Mouse (Mus musculus) urinary bladder, adult 18-20 months (tissue): ENCODE measurements at regions not wholly inside any gene's neighbourhood (a gene's known extent, or its start where the extent isn't known, plus 50 kb on each side); places are given as distances from the start of the nearest gene placed in this dataset.
"Not testable (repeated sequence)": the region's sequence is repeated elsewhere in the genome, so short reads cannot be mapped to it uniquely, and the experiment has no call there.

Source experiments
- DNase-seq, 2 experiments: peaks; one replicate each; pipeline ENCODE4 v3.0.0; 2022; ENCODE audit warnings: low spot score in 2 of 2, mixed read lengths in 2 of 2

GRCm38 (mm10) chr17:29430401-29430800 is 60.2 kb upstream of the Pim1 start:
- no peak for DNase-seq

GRCm38 (mm10) chr17:29430806-29431205 is 59.7 kb upstream of the Pim1 start:
- no peak for DNase-seq

- DNase-seq = no peak
Measured at GRCm38 (mm10) chr17:29431553-29432297, 58.8 kb upstream of the Pim1 start.

- no peak for DNase-seq
Measured at GRCm38 (mm10) chr17:29432666-29433065, 57.9 kb upstream of the Pim1 start.

DNA sequence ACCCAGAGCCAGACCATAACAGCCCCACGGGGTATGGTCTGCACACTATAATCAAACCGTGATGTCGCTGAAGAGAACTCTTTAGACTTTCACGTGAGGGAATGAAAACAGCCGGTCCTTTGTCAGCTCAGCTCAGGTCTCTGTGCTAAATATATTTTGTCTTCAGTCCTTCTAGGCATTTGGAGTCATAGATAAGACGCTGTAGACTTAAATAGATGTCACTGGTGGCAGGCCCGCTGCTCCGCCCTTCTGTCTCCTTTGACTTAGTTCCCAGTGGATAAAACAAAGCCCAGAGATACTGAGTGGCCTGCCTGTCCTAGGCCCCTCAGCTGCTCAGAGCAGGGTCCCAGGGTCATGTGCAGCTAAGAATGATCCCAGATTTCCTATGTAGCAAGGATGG is 57.2 kb upstream of the Pim1 start:
- DNase-seq = no peak

DNA sequence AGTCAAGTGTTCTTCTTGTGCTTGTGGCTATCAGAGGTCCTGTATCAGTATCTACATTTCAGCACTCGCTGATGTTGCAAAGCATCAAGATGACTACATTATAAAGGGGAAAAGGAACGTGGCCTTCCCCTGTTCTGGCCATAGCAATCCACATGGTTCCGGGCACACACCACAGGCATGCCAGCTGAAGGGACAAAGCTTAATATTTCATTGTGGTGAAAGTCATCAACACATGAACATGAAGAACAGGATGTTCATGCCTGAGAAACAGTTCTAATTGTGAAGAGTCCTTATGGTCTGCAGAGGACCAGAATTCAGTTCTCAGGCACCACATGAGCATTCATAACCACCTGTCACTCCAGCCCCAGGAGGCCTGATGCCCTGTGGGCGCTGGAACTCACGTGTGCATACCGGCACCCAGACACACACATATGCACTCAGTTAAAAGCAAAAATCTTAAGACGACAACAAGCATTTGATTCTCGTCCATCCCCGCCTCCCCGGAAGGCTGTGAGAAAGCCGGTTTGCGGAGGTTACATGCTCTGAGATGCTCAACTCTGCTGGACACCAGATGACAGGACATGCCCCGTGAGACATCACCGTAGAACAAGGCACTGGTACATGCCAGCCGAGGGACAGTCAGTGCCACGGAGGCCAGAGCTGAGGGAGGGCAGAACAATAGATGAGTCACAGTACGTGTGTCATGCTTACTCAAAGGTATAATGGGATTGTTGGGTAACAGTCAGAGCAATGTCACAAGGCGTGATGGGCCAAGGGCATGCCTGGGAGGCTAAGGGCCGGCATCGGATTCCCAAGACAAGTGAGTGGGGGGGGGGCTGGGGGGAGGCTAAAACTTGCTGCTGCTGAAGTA is 56.2 kb upstream of the Pim1 start:
- DNase-seq = no peak

DNA sequence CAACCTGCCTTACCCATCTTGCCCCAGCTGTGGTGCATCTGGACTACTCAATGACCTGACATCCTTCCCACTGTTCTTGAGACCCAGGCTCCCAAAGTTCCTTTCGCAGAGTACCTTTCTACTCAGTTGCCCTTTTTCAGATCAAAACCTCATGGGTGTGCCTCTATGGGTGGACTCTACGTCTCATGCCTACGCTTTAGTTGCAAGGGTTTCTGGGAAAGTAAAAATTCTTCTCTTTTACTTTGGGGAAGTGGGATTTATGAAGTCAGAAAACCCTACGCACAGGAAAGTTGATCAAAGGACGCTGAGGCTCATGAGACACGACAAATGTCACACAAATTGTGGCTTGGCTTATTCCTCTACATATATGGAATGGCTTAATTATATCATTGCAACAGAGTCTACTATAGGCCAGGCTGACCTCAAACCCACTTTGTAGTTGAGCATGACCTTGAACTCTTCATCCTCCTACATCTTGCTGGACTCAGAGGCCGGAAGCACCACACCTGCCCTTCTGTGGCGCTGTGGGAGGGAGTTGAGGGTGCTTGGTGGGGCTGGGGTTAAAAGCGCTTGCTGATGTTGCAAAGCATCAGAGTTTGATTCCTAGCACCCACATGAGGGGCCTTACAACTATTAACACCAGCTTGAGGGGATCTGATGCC is 55.1 kb upstream of the Pim1 start:
- DNase-seq = no peak

DNA sequence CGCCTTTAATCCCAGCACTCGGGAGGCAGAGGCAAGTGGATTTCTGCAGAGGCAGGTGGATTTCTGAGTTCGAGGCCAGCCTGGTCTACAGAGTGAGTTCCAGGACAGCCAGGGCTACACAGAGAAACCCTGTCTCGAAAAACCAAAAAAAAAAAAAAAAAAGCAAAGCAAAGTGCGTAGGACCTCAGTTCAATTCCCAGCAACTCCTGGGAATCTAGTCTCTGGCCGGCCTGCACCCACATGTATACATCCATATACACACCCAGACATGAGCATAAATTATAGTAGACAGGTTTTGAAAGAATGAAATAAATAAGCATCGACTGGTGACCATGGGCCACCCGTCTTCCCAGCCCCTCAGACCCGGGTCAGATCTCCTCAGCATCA is 54.1 kb upstream of the Pim1 start:
- DNase-seq = not testable (repeated sequence)

DNA sequence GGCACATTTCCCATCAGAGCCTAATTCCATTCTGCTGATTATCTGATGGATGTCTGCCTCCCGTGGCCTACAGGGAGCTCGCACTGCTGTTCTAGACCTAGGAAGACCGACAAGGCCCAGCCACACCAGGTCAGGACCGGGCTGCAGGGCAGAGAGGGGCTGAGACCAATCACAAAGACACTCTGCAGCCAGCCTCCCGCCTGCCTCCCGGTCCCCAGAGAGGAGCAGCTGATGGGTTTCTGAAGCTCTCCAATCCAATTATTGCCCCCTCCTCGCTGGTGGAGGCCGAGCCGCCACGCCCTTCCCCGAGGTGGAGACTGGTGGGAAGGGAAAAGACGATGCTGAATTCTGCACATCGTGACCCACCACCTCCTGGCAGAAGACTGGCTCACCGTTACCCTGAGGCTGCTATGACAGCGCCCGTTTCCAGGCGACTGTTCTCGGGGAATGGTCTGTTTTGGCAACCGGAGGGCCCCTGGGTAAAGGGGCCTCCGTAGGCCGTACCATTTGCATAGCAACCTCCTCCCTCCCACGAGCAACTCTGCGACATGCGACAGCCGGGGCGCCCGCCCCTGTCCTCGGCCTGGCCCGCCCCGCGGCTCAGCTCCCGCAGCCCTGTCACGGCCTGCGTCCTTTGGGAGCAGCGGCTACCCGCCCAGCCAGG is 53.5 kb upstream of the Pim1 start:
- DNase-seq = peak in 1 of 2 experiments; percentile 48

DNA sequence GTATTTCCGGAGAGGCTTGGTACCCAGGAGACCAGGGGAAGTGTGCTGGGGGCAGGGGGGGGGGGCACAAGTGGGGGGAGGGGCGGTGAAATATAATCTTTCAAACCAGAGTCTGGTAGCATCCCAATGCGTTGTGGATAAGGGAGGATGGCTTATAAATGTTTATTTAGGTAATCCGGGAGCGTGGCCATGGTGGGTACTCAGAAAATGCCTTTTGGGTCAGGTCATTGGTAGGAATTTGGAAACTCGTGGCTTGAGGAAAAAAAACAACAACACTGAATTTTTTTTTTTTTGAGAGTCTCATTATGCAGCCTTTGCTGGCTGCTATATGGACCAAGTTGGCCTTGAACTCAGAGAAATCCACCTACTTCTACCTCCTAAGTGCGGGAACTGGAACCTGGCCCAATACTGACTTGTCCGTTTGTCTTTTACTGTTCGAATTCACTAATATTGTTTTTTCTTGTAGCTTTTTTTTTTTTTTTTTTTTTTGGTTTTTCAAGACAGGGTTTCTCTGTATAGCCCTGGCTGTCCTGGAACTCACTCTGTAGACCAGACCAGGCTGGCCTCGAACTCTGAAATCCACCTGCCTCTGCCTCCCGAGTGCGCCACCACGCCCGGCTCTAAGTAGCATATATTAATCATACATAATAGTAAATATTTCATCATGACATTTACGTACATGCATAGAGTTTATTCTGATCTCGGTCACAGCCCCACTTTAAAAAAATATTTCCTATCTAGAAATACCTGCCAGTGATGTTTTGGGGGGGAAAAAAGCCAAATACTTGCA is 52.8 kb upstream of the Pim1 start:
- no peak for DNase-seq

DNA sequence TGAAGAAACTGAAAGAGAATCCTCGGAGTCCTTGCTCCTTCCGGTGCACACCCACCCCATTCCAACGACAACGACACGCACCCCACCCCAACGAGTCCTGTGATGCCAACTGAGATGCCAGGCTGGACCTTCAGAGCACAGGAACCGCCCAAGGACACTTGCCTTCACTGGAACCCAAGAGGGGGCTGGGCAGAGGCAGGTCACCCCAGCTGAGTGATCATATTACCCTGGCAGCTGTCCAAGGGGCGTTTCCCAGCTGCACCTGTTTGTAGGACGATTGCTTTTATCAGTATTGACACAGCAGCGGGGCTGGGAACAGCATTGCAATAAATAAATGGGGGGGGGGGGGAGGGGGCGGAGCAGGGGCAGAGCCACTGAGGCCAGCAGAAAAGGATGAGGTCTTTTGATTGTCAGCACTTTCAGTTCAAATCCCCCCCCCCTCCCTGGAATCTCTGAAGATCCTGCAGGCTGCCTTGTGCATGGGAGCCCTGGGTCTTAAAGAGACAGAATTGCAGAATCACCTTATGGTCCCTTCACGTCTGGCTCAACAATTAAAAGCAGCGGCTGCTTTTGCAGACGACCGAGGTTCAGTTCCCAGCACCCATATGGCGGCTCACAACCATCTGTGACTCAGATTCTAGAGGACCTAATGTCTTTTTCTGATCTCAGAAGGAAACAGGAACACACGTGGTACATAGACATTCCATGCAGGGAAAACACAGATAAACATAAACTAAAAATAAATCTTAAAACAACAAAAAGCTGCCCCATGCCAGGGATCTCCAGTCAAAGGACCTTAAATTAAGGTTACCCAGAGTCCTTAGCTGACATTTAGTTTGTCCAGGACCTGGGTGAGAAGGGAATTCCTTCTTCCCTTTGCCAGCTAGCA is 52.0 kb upstream of the Pim1 start:
- DNase-seq = peak; percentile 71 to 77

DNA sequence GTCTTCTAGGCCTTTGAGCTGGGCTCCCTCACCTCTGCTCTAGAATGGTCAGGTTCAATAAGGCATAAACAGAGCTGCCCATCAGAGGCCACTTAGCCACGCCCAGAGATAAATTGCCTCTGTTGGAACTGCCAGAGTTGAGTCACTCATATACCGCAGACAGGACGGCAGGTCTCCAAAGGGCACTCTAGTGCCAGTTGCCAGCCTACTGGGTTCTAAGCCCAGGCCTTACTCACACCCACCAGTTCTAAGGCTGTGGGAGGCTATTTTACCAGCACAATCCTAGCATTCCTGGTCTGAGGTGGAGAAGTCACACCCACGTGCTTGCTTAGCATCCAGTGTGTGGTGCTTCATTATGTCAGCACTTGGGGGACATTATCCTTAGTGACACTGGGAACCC is 50.6 kb upstream of the Pim1 start:
- DNase-seq = peak in 1 of 2 experiments; percentile 64

GRCm38 (mm10) chr17:29440490-29440889 is 50.1 kb upstream of the Pim1 start:
- DNase-seq = no peak
